Comparison of ENCODE assay signal across 15 mouse cellular contexts in genomic region chr2:71622532-71623099, GRCm38 (mm10).
DNase-seq lines count a peak whose midpoint lies in the region; ATAC-seq and TF ChIP-seq lines count a peak whose summit lies in the region.
"Had no signal": no experiment of that assay in that cellular context is flagged by ENCODE, and none has a peak within 500 bp of the region (broad histone marks: within the 10 kb centered on the region; RNA-seq: fewer than 3 reads in every experiment).

No protein-coding gene starts in this region.

- H3K9ac ChIP-seq in stomach, embryonic 16.5 days (ENCODE audit: low read length), result no peak overlapping the region
- H3K9ac ChIP-seq: forebrain, embryonic 15.5 days; hindbrain, embryonic 15.5 days; midbrain, embryonic 15.5 days; neural tube, embryonic 12.5 days had no signal

- H3K27ac ChIP-seq in kidney, adult 2 months (ENCODE audit: insufficient read depth, low read depth, low read length), result peak overlapping the region; percentile 61
- H3K27ac ChIP-seq in thymus, adult 2 months (ENCODE audit: control insufficient read depth, insufficient read depth, low read length), result no peak overlapping the region
- H3K27ac ChIP-seq in stomach, embryonic 16.5 days (ENCODE audit: low read length), result peak overlapping the region; percentile 26; the same call in 1 of the 2 replicates
- H3K27ac ChIP-seq: forebrain, embryonic 15.5 days; hindbrain, embryonic 15.5 days; midbrain, embryonic 15.5 days; neural tube, embryonic 12.5 days had no signal

- TF ChIP-seq POLR2A in kidney, adult 2 months (IDR thresholded peaks at IDR 0.05; ENCODE audit: low read depth, low read length), result no peak
- no peak for TF ChIP-seq POLR2A in thymus, adult 2 months (IDR thresholded peaks at IDR 0.05; ENCODE audit: control insufficient read depth, extremely low read depth, insufficient read depth, low read length, poor library complexity)

- 0 out of 2 replicates have a peak, but pooled peaks cover 7% of the 10 kb centered on the region for H3K4me1 ChIP-seq in kidney, adult 2 months (ENCODE audit: control insufficient read depth, insufficient read depth, low read length)
- peaks cover 5% of the 10 kb centered on the region; the same call in 1 of the 2 replicates for H3K4me1 ChIP-seq in thymus, adult 2 months (replicated peaks; ENCODE audit: control insufficient read depth, insufficient read depth, low read length)
- peaks cover 7% of the 10 kb centered on the region; the same call in 1 of the 2 replicates for H3K4me1 ChIP-seq in stomach, embryonic 16.5 days (ENCODE audit: control insufficient read depth, insufficient read depth, low read length)

- 38% methylated on average over 9 of the region's 9 CpGs for WGBS in kidney, adult 2 months
- 28% methylated on average over 9 of the region's 9 CpGs for WGBS in thymus, adult 2 months
- WGBS in stomach, embryonic 16.5 days, result 60% methylated on average over 9 of the region's 9 CpGs

- TF ChIP-seq CTCF in kidney, adult 2 months (conservative IDR thresholded peaks at IDR 0.05; ENCODE audit: insufficient read depth, insufficient read length, low read depth, low read length), result no peak
- TF ChIP-seq CTCF in thymus, adult 2 months (IDR thresholded peaks at IDR 0.05; ENCODE audit: borderline replicate concordance, control insufficient read depth, extremely low read depth, insufficient read depth, low read length, poor library complexity), result no peak

- H3K4me3 ChIP-seq in kidney, adult 2 months (ENCODE audit: insufficient read depth, low read depth, low read length), result no peak overlapping the region
- H3K4me3 ChIP-seq in thymus, adult 2 months (ENCODE audit: control insufficient read depth, insufficient read depth, low read length), result no peak overlapping the region
- no peak overlapping the region for H3K4me3 ChIP-seq in stomach, embryonic 16.5 days (replicated peaks; ENCODE audit: low read length)
- H3K4me3 ChIP-seq: forebrain, embryonic 15.5 days; hindbrain, embryonic 15.5 days; midbrain, embryonic 15.5 days; neural tube, embryonic 12.5 days had no signal

- peak; percentile 35 for DNase-seq in kidney, adult 2 months
- DNase-seq in kidney, adult 11 months, result no peak
- DNase-seq in thymus, postnatal 14 days, result peak; percentile 19
- no peak for DNase-seq in thymus, adult 2 months
- DNase-seq in fat pad, adult 2 months (ENCODE audit: extremely low read depth, low read depth, low spot score), result peak; percentile 56
- DNase-seq in gastrocnemius, postnatal 36 days, result no peak
- DNase-seq: adrenal gland, postnatal 14 days; cerebellum, adult 11 months; gastrocnemius, postnatal 25 days; lung, postnatal 14 days had no signal

- no peaks in the 10 kb centered on the region for H3K36me3 ChIP-seq in kidney, adult 2 months (ENCODE audit: control insufficient read depth, insufficient read depth, low read length)
- H3K36me3 ChIP-seq in thymus, adult 2 months (ENCODE audit: control insufficient read depth, insufficient read depth, low read length), result no peaks in the 10 kb centered on the region
- no peaks in the 10 kb centered on the region for H3K36me3 ChIP-seq in stomach, embryonic 16.5 days (ENCODE audit: control insufficient read depth, insufficient read depth, low read length)
- H3K36me3 ChIP-seq: forebrain, embryonic 15.5 days; hindbrain, embryonic 15.5 days; midbrain, embryonic 15.5 days; neural tube, embryonic 12.5 days had no signal

- ATAC-seq in stomach, embryonic 16.5 days (ENCODE audit: insufficient read depth, low FRiP score), result no peak
- ATAC-seq: forebrain, embryonic 15.5 days; midbrain, embryonic 15.5 days had no signal

- H3K4me2 ChIP-seq in stomach, embryonic 16.5 days (ENCODE audit: low read depth, low read length), result no peak overlapping the region
- H3K4me2 ChIP-seq: forebrain, embryonic 15.5 days; hindbrain, embryonic 15.5 days; midbrain, embryonic 15.5 days; neural tube, embryonic 12.5 days had no signal

- H3K9me3 ChIP-seq in stomach, embryonic 16.5 days (replicated peaks; ENCODE audit: control insufficient read depth, low read length), result no peaks in the 10 kb centered on the region
- H3K9me3 ChIP-seq: forebrain, embryonic 15.5 days; hindbrain, embryonic 15.5 days; midbrain, embryonic 15.5 days; neural tube, embryonic 12.5 days had no signal

- intact Hi-C loops in gastrocnemius, postnatal 36 days (cut with DNase I), result no loop called here

- H3K27me3 ChIP-seq in kidney, adult 2 months (replicated peaks; ENCODE audit: control insufficient read depth, insufficient read depth, low read length), result no peaks in the 10 kb centered on the region
- H3K27me3 ChIP-seq in thymus, adult 2 months (ENCODE audit: control insufficient read depth, insufficient read depth, low read length), result no peaks in the 10 kb centered on the region
- no peaks in the 10 kb centered on the region for H3K27me3 ChIP-seq in stomach, embryonic 16.5 days (ENCODE audit: control insufficient read depth, insufficient read depth, low read length)
- H3K27me3 ChIP-seq: forebrain, embryonic 15.5 days; hindbrain, embryonic 15.5 days; midbrain, embryonic 15.5 days had no signal

Comparison
In these comparisons a context has a peak if more than half of its experiments do, and no peak if none do; other contexts are left out.
1. DNase-seq: peak in kidney, adult 2 months (single experiment), thymus, postnatal 14 days (single experiment) and fat pad, adult 2 months (single experiment); none in kidney, adult 11 months (single experiment), thymus, adult 2 months (single experiment) and gastrocnemius, postnatal 36 days (0 of 2).